Mouse (Mus musculus): Measurements from ENCODE around the gene Pax6.

The Pax6 gene

GRCm38 (mm10) chr2:105671116-105671797 is 2.6 kb downstream of the Pax6 start:
- DNase-seq (ENCODE audit: low spot score in 2 of 2): no peak

GRCm38 (mm10) chr2:105671798-105672595 is 3.3 kb downstream of the Pax6 start:
- no peak for DNase-seq (ENCODE audit: low spot score in 2 of 2)

- DNase-seq (ENCODE audit: low spot score in 2 of 2): no peak
Observed at GRCm38 (mm10) chr2:105672596-105672960, 3.9 kb downstream of the Pax6 start.

- DNase-seq (ENCODE audit: low spot score in 2 of 2): no peak
Observed at GRCm38 (mm10) chr2:105673054-105673453, 4.4 kb downstream of the Pax6 start.

GRCm38 (mm10) chr2:105673631-105674060 is 4.9 kb downstream of the Pax6 start:
- no peak for DNase-seq (ENCODE audit: low spot score in 2 of 2)

GRCm38 (mm10) chr2:105674061-105674874 is 5.6 kb downstream of the Pax6 start:
- DNase-seq (ENCODE audit: low spot score in 2 of 2): no peak

GRCm38 (mm10) chr2:105674875-105675729 is 6.4 kb downstream of the Pax6 start:
- peak; percentile 71 to 79 for DNase-seq (ENCODE audit: low spot score in 2 of 2)

- DNase-seq (ENCODE audit: low spot score in 2 of 2): no peak
Observed at GRCm38 (mm10) chr2:105675730-105676079, 7.0 kb downstream of the Pax6 start.

GRCm38 (mm10) chr2:105676080-105676908 is 7.6 kb downstream of the Pax6 start:
- no peak for DNase-seq (ENCODE audit: low spot score in 2 of 2)

GRCm38 (mm10) chr2:105676909-105677433 is 8.3 kb downstream of the Pax6 start:
- no peak for DNase-seq (ENCODE audit: low spot score in 2 of 2)

GRCm38 (mm10) chr2:105677434-105678105 is 8.9 kb downstream of the Pax6 start:
- DNase-seq (ENCODE audit: low spot score in 2 of 2): no peak

GRCm38 (mm10) chr2:105678306-105678705 is 9.6 kb downstream of the Pax6 start:
- no peak for DNase-seq (ENCODE audit: low spot score in 2 of 2)

GRCm38 (mm10) chr2:105678880-105679321 is 10.2 kb downstream of the Pax6 start:
- DNase-seq (ENCODE audit: low spot score in 2 of 2): no peak

- DNase-seq (ENCODE audit: low spot score in 2 of 2): no peak
Observed at GRCm38 (mm10) chr2:105679331-105679730, 10.6 kb downstream of the Pax6 start.

- no peak for DNase-seq (ENCODE audit: low spot score in 2 of 2)
Observed at GRCm38 (mm10) chr2:105680146-105680998, 11.7 kb downstream of the Pax6 start.

GRCm38 (mm10) chr2:105680999-105681710 is 12.5 kb downstream of the Pax6 start:
- no peak for DNase-seq (ENCODE audit: low spot score in 2 of 2)

GRCm38 (mm10) chr2:105682011-105682501 is 13.4 kb downstream of the Pax6 start:
- no peak for DNase-seq (ENCODE audit: low spot score in 2 of 2)

Measured in right cerebral cortex, adult 2 months (tissue).